Mouse (Mus musculus) forebrain, embryonic 11.5 days (tissue): ENCODE measurements around the gene Tas2r118. TPM values are rescaled to one million over a fixed set of nuclear protein-coding genes. Genes with fewer than 3 reads are reported as not detected.
A peak's percentile ranks its signal among the peaks of the same experiment; 100 is the strongest.

Experiments
- ATAC-seq: fragments of 200-750 bp; cut with Nextera tagmentation; replicated peaks from 2 replicates; pipeline ENCODE4 v1.8.0; 2017; ENCODE audit warnings: moderate TSS enrichment; ENCODE audit not compliant: low FRiP score
- DNase-seq: peaks from one replicate; pipeline ENCODE4 v3.0.0-alpha.2; 2017; ENCODE audit warnings: low spot score
- H3K27ac ChIP-seq: fragments of 300-500 bp; sonication (generic); 2 replicates; pipeline ENCODE4 v1.5.1; 2014; ENCODE audit warnings: low read depth, low read length
- H3K27me3 ChIP-seq: fragments of 300-500 bp; sonication (generic); 2 replicates; pipeline ENCODE4 v1.6.1; 2014; ENCODE audit warnings: mild to moderate bottlenecking, low read length, mixed read lengths; ENCODE audit not compliant: control insufficient read depth, insufficient read depth
- H3K36me3 ChIP-seq: fragments of 300-500 bp; sonication (generic); 2 replicates; pipeline ENCODE4 v1.6.1; 2014; ENCODE audit warnings: mild to moderate bottlenecking, low read length, moderate library complexity, mixed read lengths; ENCODE audit not compliant: control insufficient read depth, insufficient read depth
- H3K4me1 ChIP-seq: fragments of 300-500 bp; sonication (generic); replicated peaks from 2 replicates; pipeline ENCODE4 v1.6.1; 2014; ENCODE audit warnings: low read length, mixed read lengths; ENCODE audit not compliant: control insufficient read depth, insufficient read depth
- H3K4me2 ChIP-seq: fragments of 300-500 bp; sonication (generic); 2 replicates; pipeline ENCODE4 v1.6.1; 2014; ENCODE audit warnings: low read depth, mild to moderate bottlenecking, low read length, moderate library complexity, mixed read lengths; ENCODE audit not compliant: severe bottlenecking
- H3K4me3 ChIP-seq: fragments of 300-500 bp; sonication (generic); 2 replicates; pipeline ENCODE4 v1.5.1; 2014; ENCODE audit warnings: low read depth, low read length
- H3K9ac ChIP-seq: fragments of 300-500 bp; sonication (generic); 2 replicates; pipeline ENCODE4 v1.6.1; 2014; ENCODE audit warnings: low read length
- H3K9me3 ChIP-seq: fragments of 300-500 bp; sonication (generic); 2 replicates; pipeline ENCODE4 v1.6.1; 2016; ENCODE audit warnings: low read length, mixed read lengths; ENCODE audit not compliant: control insufficient read depth
- WGBS: fragments of 180-500 bp; shearing (Covaris S2); extraction: QIAGEN DNeasy Blood & Tissue Kit; methylation state at CpG from one replicate; pipeline ENCODE4 v1.1.7; 2014; 5-methylcytosine and 5-hydroxymethylcytosine counted together
- polyA plus RNA-seq: library from polyadenylated mRNA; unstranded; fragments of >200 nt; fragmentation: Nextera tagmentation; extraction: Ambion mirVana; gene quantifications from 2 replicates; pipeline ENCODE4 v1.2.1, GENCODE M21; 2014

Gene Tas2r118
- polyA plus RNA-seq = not detected in 2 replicates

GRCm38 (mm10) chr6:23969960-23970359, at the start of gene Tas2r118:
Gene Tas2r118 (minus strand): TSS chr6:23970060.
- no peak within 1 kb of the TSS for H3K4me2 ChIP-seq

DNA sequence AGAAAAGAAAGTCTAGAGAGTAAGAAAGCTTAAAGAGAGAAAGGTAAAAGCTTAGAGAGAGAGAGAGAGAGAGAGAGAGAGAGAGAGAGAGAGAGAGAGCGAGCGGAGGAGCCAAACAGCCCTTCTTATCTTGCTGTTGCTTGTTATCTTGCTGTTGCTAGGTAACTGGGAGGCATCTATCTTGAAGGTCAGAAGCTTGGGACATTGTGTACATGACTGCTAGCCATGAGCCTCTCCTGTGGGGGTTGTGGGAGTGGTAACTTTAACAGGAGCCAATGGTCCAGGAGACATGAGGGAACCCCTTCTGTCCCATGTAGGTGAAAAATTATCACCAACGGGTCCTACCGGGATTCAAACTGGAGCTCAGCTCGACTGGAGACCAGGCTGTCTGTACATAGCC, 48.5 kb upstream of the Tas2r118 start:
- H3K27ac ChIP-seq = no peak overlapping the region
- no peaks in the 10 kb centered on the region for H3K4me1 ChIP-seq
- ATAC-seq (no peak), DNase-seq (no peak)
- H3K9ac ChIP-seq = no peak overlapping the region
- no peak overlapping the region for H3K4me3 ChIP-seq
- H3K9me3 ChIP-seq = no peaks in the 10 kb centered on the region
- 85% methylated on average over 5 of the region's 5 CpGs for WGBS
- H3K27me3 ChIP-seq = no peaks in the 10 kb centered on the region
- no peak overlapping the region for H3K4me2 ChIP-seq
- H3K36me3 ChIP-seq = no peaks in the 10 kb centered on the region

More at GRCm38 (mm10) chr6:23969960-23970359, at the start of gene Tas2r118:
- no peak for DNase-seq
- no peaks in the 10 kb centered on the region for H3K36me3 ChIP-seq
- no peaks in the 10 kb centered on the region for H3K9me3 ChIP-seq
- no peak within 1 kb of the TSS for H3K4me3 ChIP-seq
- no peaks in the 10 kb centered on the region for H3K4me1 ChIP-seq
- ATAC-seq = no peak
- WGBS = 96% methylated on average over 5 of the region's 5 CpGs
- no peak within 1 kb of the TSS for H3K27ac ChIP-seq
- no peak within 1 kb of the TSS for H3K9ac ChIP-seq
- H3K27me3 ChIP-seq = no peaks in the 10 kb centered on the region

- Histone ChIP-seq H3K9ac (no peak overlapping the region), H3K27ac (no peak overlapping the region), H3K36me3 (no peaks in the 10 kb centered on the region), H3K4me2 (no peak overlapping the region), H3K27me3 (no peaks in the 10 kb centered on the region), H3K4me3 (no peak overlapping the region), H3K4me1 (no peaks in the 10 kb centered on the region; the same call in 1 of the 2 replicates), H3K9me3 (no peaks in the 10 kb centered on the region)
- DNase-seq (no peak), ATAC-seq (no peak)
- WGBS = 86% methylated on average over 2 of the region's 2 CpGs
Measured at GRCm38 (mm10) chr6:23993276-23993675, 23.4 kb upstream of the Tas2r118 start.

DNA sequence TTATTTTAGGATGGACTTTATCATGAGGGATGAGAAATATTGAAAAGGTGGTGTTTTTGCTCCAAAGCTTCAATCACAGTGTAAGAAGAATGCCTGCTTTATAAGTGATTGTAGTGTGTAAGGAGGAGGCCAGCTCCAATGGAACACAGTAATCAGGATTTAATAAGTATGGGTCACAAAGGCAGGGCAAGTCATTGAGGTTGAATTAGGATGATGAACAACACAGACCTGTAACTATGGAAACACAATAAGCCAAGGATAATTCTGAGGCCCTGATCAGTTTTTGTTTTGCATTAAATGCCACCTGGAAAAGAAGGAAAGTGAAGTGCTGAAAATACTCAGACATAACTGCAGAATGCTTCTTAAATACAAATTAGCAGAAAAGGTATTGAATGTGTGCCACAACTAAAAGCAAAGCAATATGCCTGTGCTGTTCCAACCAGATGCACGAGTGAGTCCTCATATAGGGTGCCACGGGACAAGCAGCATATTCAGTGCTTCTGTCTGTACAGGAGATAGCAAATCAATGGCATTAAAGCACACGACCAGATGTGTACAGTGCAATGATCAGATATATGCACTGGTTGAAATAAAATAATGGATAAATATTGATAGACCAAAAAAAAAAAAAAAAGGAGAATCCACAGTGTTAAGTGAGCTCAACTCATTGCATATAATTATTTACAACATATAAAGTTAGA, 21.0 kb upstream of the Tas2r118 start:
- H3K27me3 ChIP-seq = no peaks in the 10 kb centered on the region
- DNase-seq = no peak
- no peaks in the 10 kb centered on the region; the same call in 1 of the 2 replicates for H3K4me1 ChIP-seq
- peak; percentile 49; the same call in 1 of the 2 replicates for ATAC-seq
- H3K4me2 ChIP-seq = no peak overlapping the region
- H3K36me3 ChIP-seq = no peaks in the 10 kb centered on the region
- H3K27ac ChIP-seq = no peak overlapping the region
- H3K4me3 ChIP-seq = no peak overlapping the region
- 55% methylated on average over 3 of the region's 3 CpGs for WGBS
- no peaks in the 10 kb centered on the region for H3K9me3 ChIP-seq
- no peak overlapping the region for H3K9ac ChIP-seq

DNA sequence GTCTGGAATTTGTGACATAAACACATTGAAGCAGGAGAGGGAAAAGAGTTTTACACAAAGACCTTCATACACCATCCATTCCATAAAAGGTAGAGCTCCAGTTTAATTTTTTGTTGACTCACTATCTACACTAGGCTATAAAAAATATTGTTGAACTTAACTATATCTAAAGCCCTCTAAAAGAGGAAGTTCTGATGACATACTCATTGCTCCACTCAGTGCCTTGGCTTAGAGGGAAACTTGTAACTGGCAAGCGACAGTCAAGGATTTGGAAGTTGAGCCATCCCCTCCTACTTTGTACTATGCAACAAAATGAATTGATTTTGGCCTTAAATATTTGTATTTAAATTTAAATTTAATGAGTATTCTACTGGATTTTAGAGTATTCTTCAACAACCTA, 16.4 kb upstream of the Tas2r118 start:
- no peaks in the 10 kb centered on the region; the same call in 1 of the 2 replicates for H3K4me1 ChIP-seq
- no peak for DNase-seq
- no peak overlapping the region for H3K9ac ChIP-seq
- H3K27me3 ChIP-seq = no peaks in the 10 kb centered on the region
- H3K36me3 ChIP-seq = no peaks in the 10 kb centered on the region
- no peak overlapping the region for H3K27ac ChIP-seq
- no peaks in the 10 kb centered on the region for H3K9me3 ChIP-seq
- no peak overlapping the region for H3K4me3 ChIP-seq
- no peak overlapping the region for H3K4me2 ChIP-seq
- ATAC-seq = no peak
- 84% methylated on average over 1 of the region's 1 CpGs for WGBS

DNA sequence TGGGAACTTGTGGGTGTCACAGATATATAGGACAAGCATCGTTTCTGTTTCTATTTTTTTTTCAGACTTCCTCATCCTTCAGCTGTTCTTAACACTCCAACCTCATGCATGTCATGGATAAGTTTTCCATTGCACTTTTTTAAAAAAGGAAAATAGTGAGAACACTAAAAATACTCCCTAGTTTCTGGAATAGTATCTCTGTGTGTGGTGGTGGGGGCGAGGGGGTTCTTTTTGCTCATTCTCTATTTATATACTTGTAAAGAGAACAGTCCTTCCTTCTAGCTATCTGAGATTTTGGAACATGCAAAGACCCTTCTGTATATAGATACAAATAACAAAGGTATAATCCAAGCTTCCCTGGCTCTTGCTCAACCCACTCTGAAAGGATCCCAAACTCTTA, 2.9 kb downstream of the Tas2r118 start:
- no peak overlapping the region for H3K4me2 ChIP-seq
- ATAC-seq (no peak), DNase-seq (no peak)
- no peak overlapping the region for H3K4me3 ChIP-seq
- no peaks in the 10 kb centered on the region for H3K27me3 ChIP-seq
- H3K36me3 ChIP-seq = no peaks in the 10 kb centered on the region
- H3K4me1 ChIP-seq = no peaks in the 10 kb centered on the region
- no peak overlapping the region for H3K27ac ChIP-seq
- 87% methylated on average over 2 of the region's 2 CpGs for WGBS
- H3K9ac ChIP-seq = no peak overlapping the region
- no peaks in the 10 kb centered on the region for H3K9me3 ChIP-seq

DNA sequence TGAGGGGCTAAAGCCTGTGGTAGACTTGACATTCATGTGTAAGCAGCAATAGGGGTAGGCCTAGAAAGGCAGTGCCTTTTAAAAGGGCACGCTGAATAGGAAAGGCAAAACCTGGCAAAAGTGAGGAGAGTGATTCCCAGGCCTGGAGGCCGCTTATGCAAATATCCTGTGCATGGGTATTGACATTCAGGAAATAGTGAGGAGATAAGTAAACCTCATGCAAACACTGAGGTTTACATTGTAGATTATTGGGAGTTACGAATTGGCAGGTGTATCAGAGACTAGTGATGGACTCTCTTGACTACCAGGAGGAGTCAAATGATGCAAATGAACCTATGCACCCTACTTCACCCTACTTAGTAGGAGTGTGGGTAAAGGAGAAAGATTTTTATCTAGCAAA, 3.9 kb downstream of the Tas2r118 start:
- Histone ChIP-seq H3K27me3 (no peaks in the 10 kb centered on the region), H3K4me1 (no peaks in the 10 kb centered on the region), H3K4me3 (no peak overlapping the region)

GRCm38 (mm10) chr6:23963741-23964140, 6.1 kb downstream of the Tas2r118 start:
- Histone ChIP-seq H3K27me3 (no peaks in the 10 kb centered on the region), H3K4me2 (no peak overlapping the region), H3K36me3 (no peaks in the 10 kb centered on the region), H3K9ac (no peak overlapping the region), H3K9me3 (no peaks in the 10 kb centered on the region), H3K27ac (no peak overlapping the region), H3K4me3 (no peak overlapping the region), H3K4me1 (no peaks in the 10 kb centered on the region)
- WGBS = 88% methylated on average over 1 of the region's 1 CpGs
- DNase-seq (no peak), ATAC-seq (no peak)

More for the DNA sequence above, 3.9 kb downstream of the Tas2r118 start:
- Histone ChIP-seq H3K27ac (no peak overlapping the region), H3K36me3 (no peaks in the 10 kb centered on the region), H3K4me2 (no peak overlapping the region), H3K9ac (no peak overlapping the region), H3K9me3 (no peaks in the 10 kb centered on the region)
- WGBS = 85% methylated on average over 3 of the region's 3 CpGs
- ATAC-seq (no peak), DNase-seq (no peak)

DNA sequence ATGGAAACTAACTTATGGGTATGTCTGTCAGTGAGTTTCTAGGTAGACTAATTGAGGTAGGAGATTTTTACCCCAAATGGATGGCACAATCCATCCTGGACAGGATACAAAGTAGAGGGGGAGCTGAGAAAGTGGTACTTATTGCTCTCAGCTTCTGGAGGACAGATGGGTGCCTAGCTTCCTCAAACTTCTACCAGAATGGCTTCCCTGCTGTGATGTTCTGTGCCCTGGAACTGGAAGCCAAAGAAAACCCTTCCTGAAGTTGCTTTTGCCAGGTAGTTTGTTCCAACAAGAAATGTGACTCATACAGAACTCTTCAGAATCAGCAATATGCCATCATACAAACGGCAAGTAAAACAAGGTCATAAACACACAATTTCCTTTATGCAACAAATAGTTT, 29.1 kb downstream of the Tas2r118 start:
- Histone ChIP-seq H3K4me1 (peaks cover 2% of the 10 kb centered on the region; the same call in 1 of the 2 replicates), H3K9ac (no peak overlapping the region), H3K4me2 (no peak overlapping the region), H3K4me3 (no peak overlapping the region), H3K9me3 (no peaks in the 10 kb centered on the region), H3K27ac (no peak overlapping the region), H3K36me3 (no peaks in the 10 kb centered on the region), H3K27me3 (no peaks in the 10 kb centered on the region)
- DNase-seq = no peak
- 84% methylated on average over 1 of the region's 1 CpGs for WGBS
- no peak for ATAC-seq
